Mouse (Mus musculus): ENCODE results near the gene Rspry1.

Rspry1 gene

DNA sequence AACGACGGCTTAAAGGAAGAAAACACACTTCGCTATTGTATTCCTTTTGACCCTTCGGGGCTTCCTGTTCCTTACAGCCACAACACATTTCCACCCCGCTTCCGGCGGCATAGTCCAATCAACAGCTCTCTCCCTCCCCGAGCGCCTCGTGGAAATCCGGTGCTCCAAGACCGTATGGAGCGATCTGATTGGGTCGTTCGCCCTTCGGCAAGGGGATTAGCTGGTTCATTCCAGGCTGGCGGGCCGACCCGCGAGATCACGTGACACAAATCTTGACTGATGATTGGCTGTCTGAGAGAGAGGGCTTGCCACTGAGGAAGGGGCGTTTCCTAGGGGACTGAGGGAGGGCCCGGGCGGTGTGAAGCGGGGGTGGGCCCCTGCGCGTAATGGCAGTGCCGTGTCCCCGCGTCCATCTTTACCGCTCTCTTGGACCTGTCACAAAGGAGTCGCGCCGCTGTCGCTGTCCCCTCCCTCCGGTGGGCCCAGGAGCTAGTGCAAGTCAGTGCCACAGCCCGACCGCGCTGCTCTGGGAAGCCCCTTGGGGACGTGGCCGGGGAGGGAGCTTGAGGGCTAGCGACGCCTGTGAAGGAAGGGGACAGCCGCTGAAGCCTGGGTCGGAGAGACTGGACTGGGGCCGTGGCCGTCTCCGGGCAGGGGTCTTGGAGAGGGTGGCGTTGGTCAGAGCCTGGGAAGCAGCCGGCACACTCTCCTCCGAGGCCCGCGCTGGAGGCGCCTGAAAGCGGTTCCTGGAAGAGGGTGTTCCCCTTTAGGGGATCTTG lies at the start of gene Rspry1, which contains the start of gene Fam192a:
Gene Rspry1 (plus strand): TSS at position 331 of the 779 bp plus-strand sequence.
Gene Fam192a (minus strand): TSS at position 391 of the 779 bp plus-strand sequence.
- peak; percentile 100 for DNase-seq (ENCODE audit: low spot score)

GRCm38 (mm10) chr8:94552696-94553095 lies 49.0 kb upstream of the Rspry1 start:
- no peak for DNase-seq (ENCODE audit: low spot score)

- DNase-seq (ENCODE audit: low spot score), result no peak
Observed at GRCm38 (mm10) chr8:94557281-94557680, 44.5 kb upstream of the Rspry1 start.

GRCm38 (mm10) chr8:94561256-94561655 lies 40.5 kb upstream of the Rspry1 start:
- no peak for DNase-seq (ENCODE audit: low spot score)

- DNase-seq (ENCODE audit: low spot score), result no peak
Observed at GRCm38 (mm10) chr8:94564421-94564820, 37.3 kb upstream of the Rspry1 start.

DNA sequence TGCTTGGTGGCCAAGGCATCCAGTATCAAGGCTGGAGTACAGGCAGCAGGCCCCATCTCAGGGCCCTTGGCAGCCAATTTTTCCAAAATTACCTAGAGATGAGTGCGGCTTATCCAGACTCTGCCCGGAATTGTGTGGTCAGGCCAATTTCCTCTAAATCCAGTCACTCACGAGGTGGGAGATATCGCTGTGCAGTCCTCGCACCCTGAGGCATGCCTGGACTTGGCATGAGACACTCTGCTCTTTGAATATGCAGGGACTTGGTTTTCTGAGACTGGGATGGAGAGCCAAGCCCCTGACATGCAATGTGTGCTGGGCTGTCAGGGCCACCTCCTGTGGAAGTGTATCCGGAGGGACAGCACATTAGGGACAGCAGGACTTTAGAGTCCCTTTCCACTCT lies 35.7 kb upstream of the Rspry1 start:
- no peak for DNase-seq (ENCODE audit: low spot score)

DNA sequence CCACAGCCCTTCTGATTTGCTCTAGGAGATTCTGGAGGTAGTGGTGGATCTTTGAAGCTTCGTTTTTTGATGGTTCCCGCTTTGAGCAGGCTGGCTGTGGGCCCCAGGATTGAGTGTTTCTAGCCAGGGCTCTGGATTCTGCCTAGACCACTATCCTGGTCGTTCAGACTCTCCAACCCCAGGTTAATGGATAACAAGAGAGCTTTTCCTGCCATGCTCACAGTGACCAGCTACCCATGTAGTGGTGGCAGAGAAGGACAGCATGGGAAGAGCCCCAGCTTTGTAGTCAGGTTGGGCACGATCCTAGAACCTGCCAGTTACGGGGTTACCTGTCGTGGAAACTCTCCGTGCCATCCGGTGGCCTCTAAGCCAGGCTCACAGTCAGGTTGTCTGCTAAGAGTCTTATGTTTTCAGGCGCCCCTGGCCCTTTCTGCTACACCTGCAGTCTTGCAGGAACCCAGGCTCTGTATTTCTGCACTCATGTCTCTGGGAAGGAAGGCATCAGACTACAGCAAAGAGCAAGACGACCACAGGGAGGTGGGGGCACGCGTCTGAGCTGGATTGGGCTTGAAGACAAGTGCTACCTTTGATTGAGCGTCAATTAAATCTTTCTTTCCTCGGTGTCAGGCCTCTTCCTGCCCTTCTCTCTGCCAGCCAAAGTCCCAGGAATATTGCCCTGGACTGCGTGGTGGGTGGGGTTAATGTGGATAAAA lies 35.1 kb upstream of the Rspry1 start:
- DNase-seq (ENCODE audit: low spot score), result no peak

DNA sequence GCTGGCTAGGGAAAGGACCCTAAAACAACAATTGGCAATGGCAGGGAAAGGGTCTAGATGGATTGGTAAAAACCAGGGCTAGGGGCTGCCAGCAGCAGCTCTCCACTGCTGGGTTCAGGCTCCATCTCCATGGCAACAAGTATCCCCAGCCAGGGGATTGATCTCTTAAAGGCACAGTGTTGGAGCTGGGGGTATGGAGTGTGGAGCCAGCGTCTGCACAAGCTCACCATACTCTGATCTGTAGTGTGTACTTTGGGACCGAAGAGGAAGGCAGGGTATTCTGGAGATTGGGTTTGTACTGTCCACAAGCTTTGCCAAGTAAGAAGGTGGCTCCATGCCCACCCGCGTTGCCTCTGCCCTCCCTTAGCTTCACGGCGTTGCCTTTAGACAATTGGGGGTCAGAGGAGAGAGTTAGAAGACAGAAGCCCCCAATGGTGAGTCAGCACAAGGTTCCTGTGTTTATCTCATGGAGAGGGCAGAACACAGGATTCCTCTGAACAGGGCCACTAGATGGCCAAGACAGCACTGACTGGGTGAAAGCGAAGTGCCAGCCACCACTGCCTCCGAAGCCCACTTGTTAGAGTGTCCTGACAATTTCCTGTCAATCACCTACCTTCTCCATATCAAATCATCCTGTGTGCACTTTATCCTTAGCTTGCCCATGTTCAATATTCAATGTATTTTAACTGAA lies 34.4 kb upstream of the Rspry1 start:
- no peak for DNase-seq (ENCODE audit: low spot score)

DNA sequence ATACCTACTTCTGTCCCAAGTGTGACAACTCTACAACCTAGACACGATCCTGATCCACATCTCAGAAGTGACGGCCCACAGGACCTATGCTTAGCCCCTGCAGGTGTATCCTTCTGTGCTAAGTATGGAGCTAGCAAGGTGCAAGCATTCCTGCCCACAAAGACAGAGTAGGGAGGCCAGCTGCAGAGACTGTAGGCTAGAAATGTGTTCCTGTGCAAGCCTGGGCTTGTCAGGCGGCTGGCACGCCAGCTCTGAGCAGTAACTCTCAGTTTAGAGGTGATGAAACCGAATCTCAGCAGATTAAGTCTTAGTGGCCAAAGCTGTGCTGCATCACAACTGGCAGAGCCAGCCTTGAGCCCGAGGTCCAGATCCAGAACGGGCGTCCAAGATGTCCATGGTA lies 33.6 kb upstream of the Rspry1 start:
- DNase-seq (ENCODE audit: low spot score), result no peak

GRCm38 (mm10) chr8:94569419-94569818 lies 32.3 kb upstream of the Rspry1 start:
- DNase-seq (ENCODE audit: low spot score), result no peak

DNA sequence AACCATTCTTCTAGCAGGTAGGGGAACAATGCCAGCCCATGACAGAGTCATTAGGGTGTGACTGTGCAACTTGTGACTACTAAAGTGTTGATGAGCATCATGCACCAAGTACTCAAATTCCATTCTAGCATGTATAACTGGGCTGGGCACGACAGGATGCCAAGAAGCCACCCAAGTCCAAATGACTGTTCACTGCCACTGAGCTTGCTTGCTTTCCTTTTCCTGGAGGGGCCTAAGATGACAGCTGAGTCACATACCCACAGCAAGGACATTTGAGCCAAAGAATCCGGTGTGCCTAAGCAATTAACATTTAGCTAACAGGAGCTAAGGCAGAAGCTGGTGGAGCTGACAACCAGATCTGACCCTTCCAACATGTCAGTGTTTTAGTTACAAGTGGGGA lies 29.8 kb upstream of the Rspry1 start:
- DNase-seq (ENCODE audit: low spot score), result no peak

DNA sequence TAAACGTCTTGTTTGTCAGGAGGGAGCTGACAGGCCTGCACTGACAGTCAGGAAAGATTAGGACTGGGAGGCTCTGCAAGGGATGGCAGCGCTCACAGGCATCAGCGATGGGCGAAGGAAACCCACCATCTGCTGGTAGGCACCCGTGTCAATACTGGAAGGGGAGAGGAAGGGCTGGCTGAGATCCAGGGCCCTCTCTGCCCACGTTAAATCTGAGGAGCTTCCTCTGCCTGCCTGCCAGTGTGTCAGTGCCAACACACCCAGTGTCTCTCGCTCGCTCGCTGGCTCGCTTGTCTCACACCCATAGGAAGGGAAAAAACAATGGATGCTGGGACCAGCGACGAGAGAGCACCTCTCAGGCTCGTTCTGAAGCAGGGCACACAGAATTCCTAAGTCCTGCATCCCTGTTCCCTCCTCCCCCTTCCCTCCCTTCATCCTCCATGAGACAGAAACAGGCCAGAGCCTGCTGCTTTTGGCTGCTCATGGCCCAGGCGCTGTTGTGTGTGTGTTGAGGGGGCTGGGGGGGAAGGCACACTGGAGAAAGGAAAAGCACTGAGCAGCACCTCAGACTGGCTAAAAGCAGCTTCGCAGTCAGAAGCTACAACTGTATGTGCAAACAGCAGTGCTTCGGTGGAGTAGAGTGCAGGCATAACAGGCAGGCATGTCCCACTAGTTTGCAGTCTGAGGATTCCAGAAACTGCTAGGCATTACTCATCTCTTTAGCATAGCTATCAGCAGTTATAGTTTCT lies 27.4 kb upstream of the Rspry1 start:
- no peak for DNase-seq (ENCODE audit: low spot score)

GRCm38 (mm10) chr8:94575148-94575547 lies 26.6 kb upstream of the Rspry1 start:
- DNase-seq (ENCODE audit: low spot score), result no peak

- DNase-seq (ENCODE audit: low spot score), result no peak
Observed at GRCm38 (mm10) chr8:94581820-94582483, 19.8 kb upstream of the Rspry1 start.

DNA sequence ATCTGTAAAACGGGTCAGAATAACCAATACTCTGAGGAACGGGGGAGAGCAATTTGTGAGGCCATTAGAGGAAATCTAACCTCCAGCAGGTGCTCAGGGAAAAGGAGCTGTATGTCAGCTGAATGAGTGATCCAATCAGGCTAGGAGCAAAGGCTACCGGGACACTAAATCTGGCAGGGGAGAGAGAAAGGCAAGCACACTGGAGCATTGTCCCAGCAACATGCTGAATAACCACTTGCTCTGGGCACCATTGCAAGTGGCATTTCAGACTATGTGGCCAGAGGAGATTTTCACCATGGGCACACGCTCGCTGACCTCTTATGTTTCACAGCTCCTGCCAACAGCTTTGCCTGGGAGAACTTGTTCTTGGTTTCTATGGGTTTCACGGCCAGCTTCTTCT lies 19.2 kb upstream of the Rspry1 start:
- DNase-seq (ENCODE audit: low spot score), result no peak

- no peak for DNase-seq (ENCODE audit: low spot score)
Observed at GRCm38 (mm10) chr8:94584238-94584817, 17.4 kb upstream of the Rspry1 start.

DNA sequence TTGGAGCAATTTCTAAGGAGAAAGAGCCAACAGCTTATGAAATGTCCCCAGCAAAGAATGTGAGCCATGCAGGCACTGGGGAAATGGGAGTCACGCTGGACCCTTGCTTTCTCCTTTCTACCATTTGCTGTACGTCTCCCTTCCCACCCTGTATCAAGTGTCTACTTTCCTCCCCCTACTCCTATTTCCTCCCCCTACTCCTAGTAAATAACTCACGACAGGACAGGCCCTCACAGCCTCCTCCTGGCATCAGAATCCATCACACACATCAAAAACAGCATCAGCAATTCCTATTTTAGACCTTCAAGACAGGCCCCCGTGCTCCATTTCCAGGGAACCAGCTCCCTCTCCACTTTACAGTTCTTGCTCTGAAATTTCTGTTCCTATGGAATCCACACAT lies 10.0 kb upstream of the Rspry1 start:
- DNase-seq (ENCODE audit: low spot score), result no peak

- no peak for DNase-seq (ENCODE audit: low spot score)
Observed at GRCm38 (mm10) chr8:94594211-94594610, 7.5 kb upstream of the Rspry1 start.

DNA sequence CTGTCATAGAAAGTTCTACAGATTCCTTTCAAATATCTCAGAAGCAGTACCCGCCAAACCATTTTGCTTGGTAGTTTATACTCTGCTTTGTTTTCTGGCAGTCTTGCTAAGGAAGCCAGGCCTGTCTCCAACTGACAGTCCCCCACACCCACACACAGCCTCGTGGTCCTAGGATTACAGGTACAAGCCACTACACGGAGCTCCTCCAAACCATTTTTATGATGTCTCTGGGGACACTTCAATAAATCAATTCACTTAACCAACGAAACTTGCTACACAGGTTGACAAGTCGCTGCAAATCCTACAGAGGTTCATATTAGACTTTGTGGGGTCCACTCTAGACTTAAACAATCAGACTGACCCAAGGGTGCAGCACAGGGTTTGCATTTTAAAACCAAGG lies 1.3 kb upstream of the Rspry1 start:
- no peak for DNase-seq (ENCODE audit: low spot score)

DNA sequence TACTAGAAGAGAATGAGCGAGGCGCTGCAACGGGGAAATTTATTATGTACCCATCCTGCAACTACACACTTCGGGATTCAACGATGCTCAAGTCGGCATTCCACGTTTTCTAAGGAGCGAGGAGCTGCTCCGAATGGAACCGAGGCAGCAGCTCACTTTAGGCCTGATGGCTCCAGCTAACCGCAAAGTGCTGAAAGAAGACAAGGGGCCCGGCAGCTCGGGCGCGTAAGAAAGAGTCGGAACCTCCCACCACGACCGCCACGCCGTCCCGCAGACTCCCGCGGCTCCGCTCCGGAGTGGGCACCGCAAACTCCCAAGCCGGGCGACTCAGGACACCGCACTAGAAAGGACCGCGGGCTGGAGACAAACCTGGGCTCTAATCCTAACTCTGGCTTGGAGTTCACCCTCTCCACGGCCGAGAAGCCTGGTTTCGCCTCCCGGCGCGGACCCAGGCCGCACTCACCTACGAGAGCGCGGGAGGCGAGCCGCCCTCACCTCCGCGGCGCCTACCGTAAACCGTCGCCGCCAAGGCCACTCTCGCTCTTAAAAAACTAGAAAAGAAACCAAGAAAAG lies 617 bp upstream of the Rspry1 start:
- no peak for DNase-seq (ENCODE audit: low spot score)
